Mouse (Mus musculus) A20 (cell line): ENCODE results near the gene Eml1.

Source experiments
- DNase-seq: peaks from one replicate; pipeline ENCODE4 v3.0.0-alpha.2; 2011; ENCODE audit warnings: low read depth, low spot score

Gene Eml1

DNA sequence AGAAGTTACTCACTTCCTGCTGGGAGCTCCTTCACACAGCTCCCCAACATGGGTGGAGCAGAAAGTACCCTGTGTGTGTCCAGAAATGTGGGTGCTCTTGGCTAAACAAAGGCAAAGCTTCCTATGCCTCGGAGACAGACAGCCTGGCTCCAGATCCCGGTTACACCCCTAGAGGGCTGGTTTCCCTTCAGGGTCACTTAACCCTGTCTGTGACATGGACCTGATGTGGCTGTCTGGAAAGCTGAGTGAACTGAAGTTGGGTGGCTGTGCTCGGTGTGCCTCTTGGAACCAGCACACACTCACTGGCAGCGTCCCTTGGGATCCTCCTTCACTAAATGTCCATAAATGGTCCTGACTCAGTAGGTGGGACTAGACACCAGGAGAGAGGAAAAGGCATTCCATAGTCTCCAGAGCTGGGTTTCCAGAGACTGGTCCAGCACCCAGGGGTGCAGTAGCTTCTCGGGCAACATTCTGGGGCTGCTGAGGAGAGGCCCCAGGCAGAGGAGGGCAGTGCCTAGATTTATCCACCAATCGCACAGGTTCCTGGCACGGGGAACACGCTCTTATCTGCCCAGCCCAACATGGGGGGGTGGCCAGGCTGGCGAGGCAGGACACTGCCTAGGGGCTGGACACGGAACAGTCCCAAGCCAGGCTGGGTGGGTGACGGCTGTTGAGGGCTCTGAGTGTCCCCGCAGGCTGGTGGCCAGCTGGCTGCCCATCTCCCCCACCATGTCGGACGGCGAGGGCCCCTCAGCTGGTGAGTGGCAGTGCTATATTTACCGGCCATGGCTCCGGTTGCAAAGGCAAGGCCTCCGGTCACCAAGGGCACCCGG lies at the start of gene Eml1:
Gene Eml1, plus strand, starts transcription at position 362 of the 833 bp plus-strand sequence.
- no peak for DNase-seq

DNA sequence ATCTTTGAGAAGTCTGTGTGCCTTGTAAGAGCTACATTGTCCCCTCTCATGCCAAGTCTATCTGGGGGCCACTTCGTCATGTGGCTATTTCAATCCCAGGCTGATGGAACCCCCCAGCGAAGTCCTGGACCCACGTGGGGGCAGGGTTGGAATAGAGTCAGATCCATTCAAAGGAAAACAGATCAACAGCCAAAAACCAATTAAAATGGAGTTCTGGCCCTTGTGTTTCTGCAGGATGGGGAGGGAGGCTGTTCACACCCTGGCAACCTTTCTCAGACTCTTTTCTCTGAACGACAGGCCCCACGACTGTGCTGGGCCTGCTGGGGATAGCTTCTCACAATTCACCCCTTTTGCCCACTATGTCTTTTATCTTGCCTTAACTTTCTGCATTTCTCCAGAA lies 44.4 kb upstream of the Eml1 start:
- DNase-seq, result no peak

DNA sequence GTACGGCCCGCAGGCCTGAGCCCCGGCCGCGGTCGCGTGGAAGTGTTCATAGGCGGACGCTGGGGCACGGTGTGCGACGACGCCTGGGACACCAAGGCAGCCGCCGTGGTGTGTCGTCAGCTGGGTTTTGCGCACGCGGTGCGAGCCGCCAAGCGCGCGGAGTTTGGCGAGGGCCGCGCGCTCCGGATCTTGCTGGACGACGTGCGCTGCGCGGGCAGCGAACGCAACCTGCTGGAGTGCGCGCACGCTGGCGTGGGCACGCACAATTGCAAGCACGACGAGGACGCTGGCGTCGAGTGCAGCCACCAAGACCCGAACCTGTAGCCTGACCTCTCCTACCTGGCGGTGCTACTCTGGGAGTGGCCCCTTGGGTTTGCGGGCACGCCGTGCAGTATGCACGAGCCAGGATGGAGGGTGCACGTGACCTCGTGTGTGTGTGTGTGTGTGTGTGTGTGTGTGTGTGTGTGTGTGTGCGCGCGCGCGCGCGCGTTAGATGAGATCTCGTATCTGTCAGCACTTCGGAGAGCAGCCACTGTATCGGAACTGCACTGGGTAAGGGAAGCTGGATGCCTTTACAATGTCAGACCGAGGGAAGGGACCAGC lies 42.8 kb upstream of the Eml1 start:
- DNase-seq, result no peak

DNA sequence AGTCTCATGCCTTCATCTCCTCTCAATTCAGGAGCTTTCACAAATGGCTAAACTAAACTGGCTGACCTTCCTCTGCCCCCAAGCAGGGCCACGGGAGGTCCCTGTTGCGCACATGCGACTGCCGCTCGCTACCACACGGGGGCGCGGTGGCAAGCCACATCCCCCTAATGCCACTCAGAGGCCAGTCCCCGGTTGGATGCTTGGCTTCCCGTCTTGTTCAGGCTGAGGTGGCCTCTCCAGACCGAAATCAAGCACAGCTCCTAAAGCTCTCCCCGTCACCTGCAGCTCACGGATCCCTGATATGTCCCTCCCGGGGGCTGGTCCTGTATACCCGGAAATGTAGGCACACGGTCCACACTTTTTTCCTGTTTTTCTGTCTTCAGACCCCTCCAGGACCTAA lies 37.7 kb upstream of the Eml1 start:
- no peak for DNase-seq

DNA sequence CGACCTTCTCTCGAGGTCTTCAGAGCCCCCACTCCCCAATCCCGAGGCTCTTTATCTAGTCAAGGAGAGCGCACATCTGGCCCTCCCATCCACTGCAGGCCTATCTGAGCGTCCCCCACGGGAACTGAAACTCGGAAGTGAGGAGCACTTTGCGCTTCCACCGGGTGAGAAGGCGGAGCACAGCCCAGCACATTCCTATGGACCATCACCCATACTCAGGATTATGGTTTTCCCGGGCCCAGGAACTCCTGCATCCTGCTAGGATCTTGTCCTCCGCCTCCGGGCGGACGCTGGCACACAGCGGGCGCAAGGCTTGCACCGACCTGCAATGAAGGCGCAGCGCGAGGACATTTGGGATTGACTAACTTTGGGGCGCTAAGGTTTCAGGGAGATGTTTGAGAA lies 37.3 kb upstream of the Eml1 start:
- no peak for DNase-seq

DNA sequence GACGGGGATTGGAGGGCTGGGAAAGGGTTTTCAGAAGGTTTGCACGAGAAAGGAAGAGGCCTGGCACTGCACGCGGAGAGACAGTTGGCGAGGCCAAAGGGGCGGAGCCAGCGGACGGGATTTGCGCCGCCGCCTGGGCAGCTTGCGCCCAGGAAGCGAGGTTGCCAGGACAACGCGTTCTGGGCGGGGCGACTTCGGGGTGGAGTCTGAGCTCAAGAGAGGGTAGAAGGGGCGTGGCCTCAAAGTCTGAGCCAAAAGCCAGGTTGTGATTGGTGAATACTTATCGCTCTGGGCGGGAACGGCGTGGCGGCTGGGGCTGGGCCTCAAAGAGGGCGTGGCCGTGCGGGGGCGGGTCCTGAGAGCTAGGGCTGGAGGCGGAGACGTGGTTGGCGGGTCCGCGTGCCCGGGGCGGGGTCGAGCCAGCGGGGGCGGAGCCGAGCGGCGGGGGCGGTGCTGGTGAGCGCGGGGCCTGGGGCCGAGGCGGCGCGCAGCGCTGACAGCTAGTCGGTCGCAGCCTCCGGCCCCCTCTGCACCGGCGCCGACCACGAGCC lies 36.8 kb upstream of the Eml1 start, which contains the start of gene Cyp46a1:
Gene Cyp46a1, plus strand, starts transcription at position 487 of the 551 bp plus-strand sequence.
- no peak for DNase-seq

DNA sequence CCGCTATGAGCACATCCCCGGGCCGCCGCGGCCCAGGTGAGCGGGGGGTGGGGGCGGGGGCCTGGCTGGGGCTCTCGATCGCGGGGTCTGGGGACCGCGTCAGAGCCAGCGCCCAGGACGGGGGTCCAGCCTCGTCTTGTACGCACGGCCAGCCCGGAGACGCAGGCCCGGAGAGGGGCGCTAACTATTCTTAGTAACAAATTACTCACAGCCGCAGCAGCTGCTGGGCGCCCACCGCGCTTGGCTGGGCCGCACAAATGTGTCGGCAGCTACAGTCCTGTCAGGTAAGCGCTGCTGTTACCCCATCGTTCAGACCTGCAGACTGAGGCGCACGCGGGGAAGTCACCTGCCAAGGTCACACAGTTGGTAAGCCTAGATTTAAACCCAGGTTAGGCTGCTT lies 36.2 kb upstream of the Eml1 start:
- DNase-seq, result no peak

DNA sequence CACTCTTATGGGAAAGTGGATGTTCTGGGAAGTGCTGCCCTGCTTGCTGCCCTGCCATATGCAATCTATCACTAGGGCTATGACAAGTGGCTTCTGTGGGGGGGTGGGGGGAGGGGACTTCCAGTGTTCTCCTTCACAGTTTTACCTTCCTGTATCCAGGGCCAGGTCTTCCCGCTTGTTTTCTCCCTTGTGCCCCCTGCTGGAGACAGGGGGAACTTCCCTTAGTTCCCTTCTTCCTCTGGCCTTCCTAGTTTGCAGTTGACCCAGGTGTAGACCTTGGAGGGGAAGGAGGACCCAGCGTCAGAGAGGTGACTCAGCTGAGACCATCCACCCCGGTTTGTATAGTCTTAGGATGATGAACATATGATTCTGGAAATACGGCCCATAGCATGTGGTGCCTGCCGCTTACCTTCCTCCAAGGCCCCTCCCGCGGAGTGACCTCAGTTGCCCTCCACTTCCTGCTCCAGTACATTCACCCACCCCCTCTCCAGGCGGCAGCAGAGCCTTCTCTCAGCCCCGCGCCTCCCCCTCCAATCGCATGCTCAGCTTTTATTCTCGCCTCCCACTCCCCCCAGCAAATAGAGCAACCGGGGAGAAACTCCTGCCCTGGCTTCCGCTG lies 32.1 kb upstream of the Eml1 start:
- DNase-seq, result peak; percentile 33

DNA sequence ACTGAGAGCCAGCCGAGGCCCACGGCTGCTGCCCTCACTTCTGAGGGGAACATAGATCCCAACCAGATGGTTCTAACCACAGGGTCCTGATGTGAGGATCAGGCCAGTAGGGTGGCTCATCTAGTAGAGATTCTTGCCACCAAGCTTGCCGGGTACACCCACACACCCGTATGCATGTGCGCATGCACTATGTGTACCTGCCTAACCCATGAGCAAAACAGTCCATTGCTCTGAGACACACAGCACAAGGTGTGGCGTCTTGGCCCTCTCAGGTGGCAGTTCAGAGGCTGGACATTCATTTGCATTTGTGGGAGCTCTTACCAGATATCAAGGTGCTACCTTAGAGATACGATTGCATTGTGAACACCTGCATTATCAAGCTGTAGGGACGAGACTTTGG lies 22.6 kb upstream of the Eml1 start:
- DNase-seq, result no peak

DNA sequence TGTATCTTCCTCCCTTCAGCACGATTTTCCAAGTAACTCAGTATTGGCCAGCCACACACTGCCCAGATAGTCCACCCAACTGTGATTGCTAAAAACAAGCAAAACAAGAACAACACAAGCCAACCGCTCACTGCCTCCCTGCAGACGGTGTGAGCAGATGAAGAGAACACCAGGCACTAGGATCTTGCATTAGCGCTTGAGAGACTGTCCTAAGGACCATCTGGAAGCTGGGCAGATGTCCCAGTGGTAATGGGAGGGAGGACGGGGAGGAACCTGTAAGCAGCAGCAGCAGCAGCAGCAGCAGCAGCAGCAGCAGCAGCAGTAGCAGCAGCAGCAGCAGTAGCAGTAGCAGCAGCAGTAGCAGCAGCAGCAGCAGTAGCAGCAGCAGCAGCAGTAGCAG lies 21.7 kb upstream of the Eml1 start:
- DNase-seq, result no peak

DNA sequence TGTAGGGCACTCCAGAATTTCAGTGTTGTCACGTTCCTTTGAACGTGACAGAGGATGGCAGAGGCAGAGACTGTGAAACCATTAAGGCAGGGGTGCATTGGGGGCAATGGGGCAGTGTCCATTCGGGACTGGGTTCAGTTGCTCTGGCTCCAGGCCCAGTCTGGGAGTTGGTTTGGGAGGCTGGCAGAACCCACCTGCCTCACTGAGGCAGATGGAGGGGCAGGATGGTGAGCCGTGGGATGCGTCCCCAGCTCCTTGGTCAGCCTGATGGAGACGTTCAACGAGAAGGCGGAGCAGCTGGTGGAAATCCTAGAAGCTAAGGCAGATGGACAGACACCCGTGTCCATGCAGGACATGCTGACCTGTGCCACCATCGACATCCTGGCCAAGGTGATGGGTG lies 19.8 kb upstream of the Eml1 start:
- no peak for DNase-seq

DNA sequence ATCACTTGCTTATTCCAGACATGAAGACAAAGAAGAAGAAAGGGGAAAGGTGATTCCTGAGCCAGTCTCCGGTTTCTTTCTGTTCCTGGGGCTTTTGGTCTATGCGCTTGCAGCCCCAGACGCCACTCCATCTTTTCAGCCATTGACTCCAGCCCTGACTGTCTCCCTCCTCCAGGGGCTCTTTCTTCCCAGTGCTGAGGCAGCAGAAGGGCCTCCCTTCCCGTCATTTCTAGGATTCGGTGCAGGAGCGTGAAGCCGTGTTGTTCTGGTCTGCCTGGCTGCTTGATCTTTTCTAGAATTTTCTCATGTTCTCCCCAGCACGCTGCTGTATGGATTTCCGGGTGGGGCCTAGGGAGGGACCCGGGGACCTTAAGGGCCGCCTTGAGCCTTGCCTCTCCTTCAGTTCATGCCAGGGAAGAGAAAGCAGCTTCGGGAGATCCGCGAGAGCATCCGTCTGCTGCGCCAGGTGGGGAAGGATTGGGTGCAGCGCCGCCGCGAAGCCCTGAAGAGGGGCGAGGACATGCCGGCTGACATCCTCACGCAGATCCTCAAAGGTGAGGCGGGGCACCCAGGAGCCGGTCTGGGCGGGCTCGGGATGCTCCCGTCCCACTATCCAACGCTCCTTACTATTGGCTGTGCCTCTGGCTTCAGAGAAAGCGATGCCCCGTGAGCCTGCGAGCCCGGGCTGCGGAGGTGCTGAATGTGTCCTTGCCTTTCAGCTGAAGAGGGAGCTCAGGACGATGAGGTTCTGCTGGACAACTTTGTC lies 18.2 kb upstream of the Eml1 start:
- no peak for DNase-seq

DNA sequence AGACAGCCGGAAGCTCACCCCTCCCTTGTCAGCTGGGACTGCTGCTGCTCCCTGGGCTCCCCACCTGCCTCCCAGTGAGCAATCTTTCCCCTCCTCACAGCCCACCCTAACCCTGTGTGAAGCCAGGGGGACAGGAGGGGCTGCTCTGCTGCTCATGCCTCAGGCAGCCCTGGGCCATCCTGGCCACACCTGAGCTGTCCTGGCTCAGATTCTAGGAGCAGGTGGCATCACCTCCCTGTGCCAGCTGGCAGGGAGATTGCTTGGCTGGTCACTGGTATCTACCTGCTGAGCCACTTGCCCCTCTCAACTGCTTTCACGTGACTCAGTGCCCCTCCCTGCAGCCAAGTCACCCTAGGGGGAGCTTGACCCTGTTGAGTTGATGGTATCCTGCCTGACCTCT lies 16.5 kb upstream of the Eml1 start:
- DNase-seq, result no peak

DNA sequence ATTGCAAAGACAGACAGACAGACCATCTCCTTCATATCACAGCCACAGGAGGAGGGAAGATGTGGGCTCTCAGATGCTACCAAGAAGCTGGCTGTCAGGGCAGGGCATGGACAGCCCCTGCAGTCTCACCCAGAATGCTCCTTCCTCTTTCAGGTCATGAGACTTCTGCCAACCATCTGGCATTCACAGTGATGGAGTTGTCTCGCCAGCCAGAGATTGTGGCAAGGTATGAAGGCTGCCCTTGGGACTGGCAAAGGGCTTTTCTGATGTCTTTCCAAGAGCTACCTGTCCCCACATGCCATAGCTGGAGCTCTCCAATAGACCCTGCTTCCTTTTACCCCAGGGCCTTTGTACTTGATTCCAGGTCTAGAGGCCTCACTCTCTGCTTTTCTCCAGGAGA lies 15.5 kb upstream of the Eml1 start:
- DNase-seq, result peak; percentile 8

DNA sequence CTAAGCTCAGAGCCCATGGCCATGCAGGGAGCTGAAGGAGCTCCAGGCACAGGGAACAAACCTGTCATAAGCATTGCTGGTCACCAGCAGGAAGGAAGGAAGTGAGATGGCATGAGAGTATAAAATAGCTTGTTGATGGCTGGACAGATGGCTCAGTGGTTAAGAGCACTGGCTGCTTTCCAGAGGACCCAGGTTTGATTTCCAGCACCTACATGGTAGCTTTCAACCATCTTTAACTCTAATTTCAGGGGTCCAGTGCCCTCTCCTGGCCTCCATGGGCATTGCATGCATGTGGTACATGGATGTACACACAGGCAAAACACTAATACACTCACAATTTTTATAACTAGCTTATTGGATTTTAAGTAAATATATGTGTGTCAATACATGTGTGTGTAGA lies 14.8 kb upstream of the Eml1 start:
- DNase-seq, result no peak

DNA sequence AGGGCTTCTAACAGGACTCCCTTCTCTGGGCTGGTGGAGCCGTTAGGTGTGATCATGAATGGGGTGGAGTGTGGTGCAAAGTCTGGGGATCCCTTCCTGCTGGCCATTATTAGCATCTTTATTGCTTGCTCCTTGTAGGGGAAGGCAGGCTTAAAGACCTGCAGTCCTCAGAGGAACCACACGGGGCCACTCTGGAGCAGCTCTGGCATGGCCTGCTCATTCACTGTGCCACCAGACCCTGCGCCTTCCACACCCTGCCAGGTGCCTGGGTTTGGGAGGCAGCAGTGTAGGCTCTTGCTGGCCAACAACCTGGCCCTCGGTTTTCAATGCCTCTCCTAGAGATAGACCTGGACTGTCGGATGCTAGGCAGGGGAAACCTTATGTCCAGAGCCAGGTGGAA lies 7.0 kb upstream of the Eml1 start:
- DNase-seq, result peak; percentile 56

DNA sequence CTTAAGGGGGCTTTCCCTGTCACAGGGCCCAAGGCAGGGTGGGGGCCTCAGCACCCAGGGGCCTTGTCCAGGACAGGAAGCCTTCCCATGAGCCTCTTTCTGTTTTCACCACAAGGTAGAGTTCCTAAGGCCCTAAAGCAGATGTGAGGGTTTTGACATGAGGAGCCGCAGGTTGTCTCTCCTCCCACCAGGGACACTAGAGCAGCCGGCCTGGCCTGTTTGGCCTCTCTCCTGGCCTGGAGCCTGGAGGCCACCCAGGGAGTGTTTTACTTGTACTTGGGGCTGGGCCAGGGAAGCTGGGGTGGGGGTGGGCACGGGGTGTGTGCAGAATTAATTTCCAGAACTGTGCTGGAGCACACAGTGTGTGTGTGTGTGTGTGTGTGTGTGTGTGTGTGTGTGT lies 5.4 kb upstream of the Eml1 start:
- DNase-seq, result no peak

DNA sequence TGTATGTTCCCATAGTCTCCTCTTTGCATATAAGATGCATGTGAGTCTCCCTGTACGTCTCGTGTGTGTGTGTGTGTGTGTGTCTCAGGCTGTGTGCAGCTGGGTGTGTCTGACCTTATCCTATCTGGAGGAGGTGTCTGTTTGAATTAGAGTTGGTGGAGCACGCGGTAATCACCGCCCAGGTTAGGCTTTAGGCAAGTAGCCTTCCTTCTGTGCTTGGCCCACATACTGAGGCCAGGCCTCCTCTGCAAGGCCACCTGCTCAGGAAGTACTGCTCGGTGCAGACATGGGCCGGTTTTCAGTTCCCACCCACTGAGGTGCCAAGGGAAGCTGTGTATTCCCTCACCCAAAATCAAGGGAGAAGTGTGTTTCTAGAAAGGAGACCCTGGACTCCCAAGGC lies 4.9 kb upstream of the Eml1 start:
- no peak for DNase-seq

DNA sequence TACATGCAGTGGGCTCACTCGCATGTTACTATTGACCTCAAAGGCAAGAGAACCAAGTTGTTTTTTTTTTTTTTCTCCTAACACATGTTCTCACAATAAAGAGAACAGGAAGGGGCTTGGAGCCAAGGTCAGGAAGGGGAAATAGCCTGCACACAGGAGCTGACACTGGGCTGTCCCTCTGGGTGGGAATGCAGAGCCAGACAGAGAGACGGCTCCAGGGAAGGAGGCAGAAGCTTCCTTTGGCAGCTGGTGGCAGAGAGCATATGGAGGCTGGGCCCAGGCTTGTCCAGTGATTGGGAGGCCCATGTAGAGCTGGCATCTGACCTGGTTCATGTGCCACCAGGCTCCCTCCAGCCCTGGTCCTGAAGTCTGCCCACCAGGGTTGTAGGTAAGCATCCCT lies 2.8 kb upstream of the Eml1 start:
- DNase-seq, result no peak

DNA sequence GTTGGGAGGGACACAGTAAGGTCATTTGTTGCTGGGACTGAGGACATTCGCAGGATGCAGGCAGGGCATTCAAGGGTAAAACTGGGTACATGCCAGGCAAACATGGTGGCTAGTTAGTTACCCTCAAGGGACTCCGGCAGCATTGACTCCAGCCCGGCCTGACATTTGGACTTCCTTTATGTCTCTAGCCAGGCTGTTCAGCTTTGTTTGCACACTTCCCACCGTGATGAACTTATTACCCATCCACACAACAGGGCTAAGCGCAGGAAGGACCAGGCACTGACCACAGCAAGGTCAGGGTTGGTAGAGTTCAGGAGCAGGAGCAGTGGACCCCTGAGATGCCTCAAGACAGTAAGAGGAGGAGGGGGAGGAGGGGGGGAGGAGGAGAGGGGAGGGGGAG lies 1.8 kb upstream of the Eml1 start:
- no peak for DNase-seq

DNA sequence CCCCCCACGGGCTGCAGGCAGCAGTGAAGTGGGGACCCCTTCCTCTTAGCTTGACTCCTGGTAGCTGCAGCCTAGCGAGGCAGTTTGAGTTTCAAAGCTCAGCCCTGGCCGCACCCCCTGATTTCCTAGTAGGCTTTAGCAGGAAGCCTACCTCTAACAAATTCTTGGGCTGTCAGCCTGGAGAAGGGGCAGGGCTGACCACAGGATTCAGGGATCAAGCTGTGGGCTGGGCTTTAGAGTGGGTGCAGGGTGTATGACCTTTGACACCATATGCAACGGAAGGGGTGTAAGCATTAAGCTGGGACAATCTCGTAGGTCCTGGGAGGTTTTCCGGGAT lies 640 bp downstream of the Eml1 start:
- DNase-seq, result no peak

DNA sequence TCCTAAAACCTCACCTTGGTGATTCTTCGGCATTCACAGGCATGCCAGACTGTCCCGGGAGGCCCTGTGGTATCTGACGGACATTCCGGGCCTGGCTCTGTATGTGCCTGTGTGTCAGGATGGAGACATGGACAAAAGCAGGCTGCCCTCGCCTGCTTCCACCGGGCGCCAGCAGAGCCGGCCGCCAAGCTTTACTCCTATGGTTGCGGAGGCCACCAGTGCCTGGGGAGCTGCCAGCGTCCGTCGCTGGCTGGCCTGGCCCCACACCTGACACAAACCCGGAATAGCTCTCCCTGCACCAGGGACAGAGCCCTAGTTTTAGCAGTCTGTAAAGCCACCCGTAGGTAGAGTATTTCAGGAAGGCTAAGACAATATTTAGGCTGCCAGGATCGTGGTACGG lies 1.5 kb downstream of the Eml1 start:
- no peak for DNase-seq
